9 mouse cellular contexts compared by ENCODE assay signal in the genomic region with DNA sequence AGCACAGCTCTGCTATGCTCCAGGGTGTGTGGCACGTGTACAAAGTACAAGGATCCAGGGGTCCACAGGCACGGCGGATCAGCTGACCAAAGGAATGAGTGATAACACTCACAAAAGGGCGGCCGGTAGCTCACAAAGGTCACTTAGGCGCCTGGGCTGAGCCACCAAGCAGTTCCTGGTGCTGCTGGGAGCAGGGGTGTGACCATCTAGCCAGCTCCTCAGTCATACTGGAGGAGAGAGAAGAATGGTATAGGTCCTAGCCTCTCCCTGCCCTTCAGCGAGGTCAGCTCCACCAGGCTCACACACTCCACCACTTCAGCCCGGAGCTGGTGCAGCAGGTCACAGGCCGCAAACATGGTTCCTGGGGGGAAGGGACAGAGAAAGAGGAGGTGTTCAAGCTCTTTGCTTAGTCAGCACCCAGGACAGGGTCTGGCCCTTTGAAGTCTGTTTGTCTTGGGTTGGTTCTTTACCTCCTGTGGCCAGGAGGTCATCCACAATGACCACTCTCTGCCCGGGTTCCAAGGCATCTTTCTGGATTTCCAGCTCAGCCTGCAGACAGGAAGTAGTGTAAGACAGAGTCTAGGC. TPM values are rescaled to one million over a fixed set of nuclear protein-coding genes. Genes with fewer than 3 reads are reported as not detected.
A peak's percentile ranks its signal among the peaks of the same experiment; 100 is the strongest.
DNase-seq lines count a peak whose midpoint lies in the region; ATAC-seq and TF ChIP-seq lines count a peak whose summit lies in the region.
"Had no signal": no experiment of that assay in that cellular context is flagged by ENCODE, and none has a peak within 500 bp of the region (broad histone marks: within the 10 kb centered on the region; RNA-seq: fewer than 3 reads in every experiment).

No protein-coding gene starts in this region.

- H3K4me3 ChIP-seq in forebrain, embryonic 12.5 days (replicated peaks) = no peak overlapping the region
- H3K4me3 ChIP-seq in forebrain, embryonic 16.5 days (replicated peaks; ENCODE audit: low read length) = no peak overlapping the region
- peak overlapping the region; percentile 76 to 91 (median 89) for H3K4me3 ChIP-seq in CH12.LX (replicated peaks in 1 of 3; ENCODE audit: low read depth in 2 of 3, low read length in 2 of 3, poor library complexity in 1 of 3)
- H3K4me3 ChIP-seq in hindbrain, embryonic 15.5 days = 0 out of 2 replicates have a peak overlapping the region, but pooled peaks have one; percentile 14
- peak overlapping the region; percentile 59 to 68; a peak in 3 of 4 replicates for H3K4me3 ChIP-seq in liver, embryonic 14.5 days (ENCODE audit: insufficient read depth in 1 of 2, low read depth in 2 of 2, low read length in 2 of 2)

- in situ Hi-C loops in CH12.LX (cut with MboI; ENCODE audit: low pct_ligation_motif_present, low pct_unique_long_range_greater_than_20kb, low sequenced_read_pairs) = no loop called here

- peaks cover 46% of the 10 kb centered on the region for H3K4me1 ChIP-seq in forebrain, embryonic 12.5 days
- H3K4me1 ChIP-seq in forebrain, embryonic 16.5 days (replicated peaks; ENCODE audit: control insufficient read depth, insufficient read depth, low read length) = peaks cover 19% of the 10 kb centered on the region
- H3K4me1 ChIP-seq in CH12.LX (ENCODE audit: control insufficient read depth in 1 of 2, insufficient read depth in 2 of 2) = peaks cover 13 to 44% of the 10 kb centered on the region in 2 experiments
- H3K4me1 ChIP-seq in hindbrain, embryonic 15.5 days (replicated peaks) = peaks cover 36% of the 10 kb centered on the region
- peaks cover 25 to 36% of the 10 kb centered on the region in 2 experiments for H3K4me1 ChIP-seq in liver, embryonic 14.5 days (replicated peaks; ENCODE audit: control insufficient read depth in 2 of 2, insufficient read depth in 2 of 2, low read length in 1 of 2)

- WGBS in forebrain, embryonic 12.5 days = 70% methylated on average over 10 of the region's 10 CpGs
- 68% methylated on average over 10 of the region's 10 CpGs for WGBS in forebrain, embryonic 16.5 days
- WGBS in hindbrain, embryonic 15.5 days = 54% methylated on average over 10 of the region's 10 CpGs
- WGBS in liver, embryonic 14.5 days (ENCODE audit: insufficient replicate concordance) = 24% methylated on average over 10 of the region's 10 CpGs

- H3K27ac ChIP-seq in forebrain, embryonic 12.5 days = no peak overlapping the region
- H3K27ac ChIP-seq in forebrain, embryonic 16.5 days (ENCODE audit: low read length) = no peak overlapping the region
- peak overlapping the region; percentile 29 for H3K27ac ChIP-seq in CH12.LX (ENCODE audit: insufficient read depth, low read depth)
- no peak overlapping the region for H3K27ac ChIP-seq in hindbrain, embryonic 15.5 days (replicated peaks)
- peak overlapping the region; percentile 63 for H3K27ac ChIP-seq in liver, embryonic 14.5 days

- peaks cover 52% of the 10 kb centered on the region for H3K36me3 ChIP-seq in forebrain, embryonic 12.5 days (replicated peaks)
- H3K36me3 ChIP-seq in forebrain, embryonic 16.5 days (ENCODE audit: control insufficient read depth, insufficient read depth) = no peaks in the 10 kb centered on the region
- peaks cover 39 to 74% of the 10 kb centered on the region in 2 experiments for H3K36me3 ChIP-seq in CH12.LX (replicated peaks in 1 of 2; ENCODE audit: control insufficient read depth in 1 of 2, insufficient read depth in 1 of 2, low read length in 1 of 2)
- H3K36me3 ChIP-seq in hindbrain, embryonic 15.5 days = 0 out of 2 replicates have a peak, but pooled peaks cover 6% of the 10 kb centered on the region
- peaks cover 40% of the 10 kb centered on the region for H3K36me3 ChIP-seq in liver, embryonic 14.5 days (replicated peaks; ENCODE audit: control insufficient read depth, insufficient read depth, low read depth)

- dilution Hi-C loops in CH12.LX (cut with MboI; ENCODE audit: extremely low pct_ligation_motif_present, extremely low pct_unique_long_range_greater_than_20kb, low sequenced_read_pairs) = no loop called here

- no peak; the same call in 1 of the 2 replicates for TF ChIP-seq POLR2A in CH12.LX (IDR thresholded peaks at IDR 0.05; ENCODE audit: low read depth, low read length)

- TF ChIP-seq CTCF in CH12.LX (conservative IDR thresholded peaks at IDR 0.05 in 1 of 2, IDR thresholded peaks at IDR 0.05 in 1 of 2; ENCODE audit: low read depth in 2 of 2, low read length in 2 of 2) = no peak
- no peak for TF ChIP-seq CTCF in liver, embryonic 14.5 days (IDR thresholded peaks at IDR 0.05; ENCODE audit: low read depth)

- no peak for ATAC-seq in forebrain, embryonic 12.5 days (ENCODE audit: low FRiP score)
- ATAC-seq in forebrain, embryonic 16.5 days = no peak
- no peak for ATAC-seq in hindbrain, embryonic 15.5 days (ENCODE audit: low FRiP score, low read depth)
- peak; percentile 17 for ATAC-seq in liver, embryonic 14.5 days (ENCODE audit: insufficient read depth)

- no peak for TF ChIP-seq EP300 in CH12.LX (IDR thresholded peaks at IDR 0.05; ENCODE audit: low read length)
- TF ChIP-seq EP300 in liver, embryonic 14.5 days (IDR thresholded peaks at IDR 0.05; ENCODE audit: low read depth) = no peak

- no peak for TF ChIP-seq RAD21 in CH12.LX (IDR thresholded peaks at IDR 0.05; ENCODE audit: low read depth, low read length)

- H3K4me2 ChIP-seq in forebrain, embryonic 12.5 days = peak overlapping the region; percentile 69
- no peak overlapping the region for H3K4me2 ChIP-seq in forebrain, embryonic 16.5 days (ENCODE audit: low read length)
- H3K4me2 ChIP-seq in CH12.LX (ENCODE audit: insufficient read depth, low read depth, poor library complexity, severe bottlenecking) = peak overlapping the region; percentile 55
- peak overlapping the region; percentile 76 for H3K4me2 ChIP-seq in hindbrain, embryonic 15.5 days
- H3K4me2 ChIP-seq in liver, embryonic 14.5 days (ENCODE audit: low read depth) = peak overlapping the region; percentile 82

- no peaks in the 10 kb centered on the region for H3K9me3 ChIP-seq in forebrain, embryonic 12.5 days
- no peaks in the 10 kb centered on the region for H3K9me3 ChIP-seq in forebrain, embryonic 16.5 days (ENCODE audit: control insufficient read depth, low read length)
- no peaks in the 10 kb centered on the region for H3K9me3 ChIP-seq in CH12.LX (replicated peaks; ENCODE audit: low read length)
- no peaks in the 10 kb centered on the region for H3K9me3 ChIP-seq in hindbrain, embryonic 15.5 days
- H3K9me3 ChIP-seq in liver, embryonic 14.5 days (ENCODE audit: control insufficient read depth, low read length) = no peaks in the 10 kb centered on the region

- DNase-seq in CH12.LX (ENCODE audit: extremely low read depth) = no peak
- no peak for DNase-seq in liver, embryonic 14.5 days (ENCODE audit: low read depth in 3 of 3, low spot score in 3 of 3)
- DNase-seq in ovary, postnatal 36 days (ENCODE audit: low spot score) = no peak
- no peak for DNase-seq in ovary, postnatal 10 days (ENCODE audit: low spot score)
- DNase-seq in Muller cell, postnatal 12 days (ENCODE audit: inconsistent ontology term) = no peak
- DNase-seq: cerebellum, adult 8-10 months had no signal

- peaks cover 18% of the 10 kb centered on the region for H3K79me2 ChIP-seq in CH12.LX (replicated peaks; ENCODE audit: control insufficient read depth, extremely low read depth, insufficient read depth, poor library complexity, severe bottlenecking)

- H3K27me3 ChIP-seq in forebrain, embryonic 12.5 days = no peaks in the 10 kb centered on the region
- no peaks in the 10 kb centered on the region for H3K27me3 ChIP-seq in forebrain, embryonic 16.5 days (replicated peaks; ENCODE audit: control insufficient read depth, insufficient read depth, low read length)
- H3K27me3 ChIP-seq in CH12.LX (replicated peaks) = no peaks in the 10 kb centered on the region
- no peaks in the 10 kb centered on the region for H3K27me3 ChIP-seq in hindbrain, embryonic 15.5 days
- no peaks in the 10 kb centered on the region for H3K27me3 ChIP-seq in liver, embryonic 14.5 days (ENCODE audit: control insufficient read depth, insufficient read depth, low read length)

- H3K9ac ChIP-seq in forebrain, embryonic 12.5 days = no peak overlapping the region
- no peak overlapping the region for H3K9ac ChIP-seq in forebrain, embryonic 16.5 days (replicated peaks; ENCODE audit: low read depth, low read length)
- H3K9ac ChIP-seq in CH12.LX (ENCODE audit: insufficient read depth, low read depth) = no peak overlapping the region
- H3K9ac ChIP-seq in hindbrain, embryonic 15.5 days = no peak overlapping the region
- no peak overlapping the region; the same call in 1 of the 2 replicates for H3K9ac ChIP-seq in liver, embryonic 14.5 days (replicated peaks)

RNA-seq across cellular contexts. Expression of a gene that starts 1.9 kb away (rescaled TPM):
- 170 and 188 TPM in 2 replicates for polyA plus RNA-seq in forebrain, embryonic 12.5 days (2016; fragmentation: Nextera tagmentation; extraction: Ambion mirVana)
- 184 and 204 TPM in 2 replicates for polyA plus RNA-seq in forebrain, embryonic 16.5 days (2015; fragmentation: Nextera tagmentation; extraction: Ambion mirVana)
- total RNA-seq in CH12.LX (2012; rRNA removed) = 524 and 653 TPM in 2 replicates
- total RNA-seq in CH12.LX (2014; rRNA removed) = 453 and 516 TPM in 2 replicates
- polyA plus RNA-seq in CH12.LX (2012; ENCODE audit: insufficient read length, low read depth) = 543 and 561 TPM in 2 replicates
- polyA plus RNA-seq in hindbrain, embryonic 15.5 days (2015; fragmentation: Nextera tagmentation; extraction: Ambion mirVana) = 170 and 179 TPM in 2 replicates
- polyA plus RNA-seq in liver, embryonic 14.5 days (2012; rRNA removed) = 87.5 and 101 TPM in 2 replicates
- polyA plus RNA-seq in liver, embryonic 14.5 days (2014; fragmentation: Nextera tagmentation; extraction: Ambion mirVana) = 197 TPM in 2 replicates

RNA-seq across cellular contexts. Expression of a gene that starts 6.9 kb away (rescaled TPM):
- 43.7 and 46.0 TPM in 2 replicates for polyA plus RNA-seq in forebrain, embryonic 12.5 days (2016; fragmentation: Nextera tagmentation; extraction: Ambion mirVana)
- polyA plus RNA-seq in forebrain, embryonic 16.5 days (2015; fragmentation: Nextera tagmentation; extraction: Ambion mirVana) = 12.0 and 13.9 TPM in 2 replicates
- total RNA-seq in CH12.LX (2012; rRNA removed) = 50.0 and 53.7 TPM in 2 replicates
- 46.0 and 54.2 TPM in 2 replicates for total RNA-seq in CH12.LX (2014; rRNA removed)
- polyA plus RNA-seq in CH12.LX (2012; ENCODE audit: insufficient read length, low read depth) = 57.6 and 67.3 TPM in 2 replicates
- 10.6 and 11.5 TPM in 2 replicates for polyA plus RNA-seq in hindbrain, embryonic 15.5 days (2015; fragmentation: Nextera tagmentation; extraction: Ambion mirVana)
- polyA plus RNA-seq in liver, embryonic 14.5 days (2012; rRNA removed) = 62.3 and 65.3 TPM in 2 replicates
- polyA plus RNA-seq in liver, embryonic 14.5 days (2014; fragmentation: Nextera tagmentation; extraction: Ambion mirVana) = 41.9 and 48.8 TPM in 2 replicates

RNA-seq across cellular contexts. Expression of a gene that starts 23.6 kb away (rescaled TPM):
- polyA plus RNA-seq in forebrain, embryonic 12.5 days (2016; fragmentation: Nextera tagmentation; extraction: Ambion mirVana) = 4.7 and 4.9 TPM in 2 replicates
- 1.9 and 3.4 TPM in 2 replicates for polyA plus RNA-seq in forebrain, embryonic 16.5 days (2015; fragmentation: Nextera tagmentation; extraction: Ambion mirVana)
- total RNA-seq in CH12.LX (2012; rRNA removed) (52.1 and 59.7 TPM in 2 replicates), CH12.LX (2014; rRNA removed) (15.1 and 21.1 TPM in 2 replicates)
- polyA plus RNA-seq in CH12.LX (2012; ENCODE audit: insufficient read length, low read depth) = 26.5 and 41.6 TPM in 2 replicates
- polyA plus RNA-seq in hindbrain, embryonic 15.5 days (2015; fragmentation: Nextera tagmentation; extraction: Ambion mirVana) = 2.2 and 2.8 TPM in 2 replicates
- 49.5 and 60.9 TPM in 2 replicates for polyA plus RNA-seq in liver, embryonic 14.5 days (2012; rRNA removed)
- polyA plus RNA-seq in liver, embryonic 14.5 days (2014; fragmentation: Nextera tagmentation; extraction: Ambion mirVana) = 12.6 and 15.4 TPM in 2 replicates

RNA-seq across cellular contexts. Expression of a gene that starts 36.5 kb away (rescaled TPM):
- polyA plus RNA-seq in forebrain, embryonic 12.5 days (2016; fragmentation: Nextera tagmentation; extraction: Ambion mirVana) = 4.2 and 5.0 TPM in 2 replicates
- 3.8 and 4.6 TPM in 2 replicates for polyA plus RNA-seq in forebrain, embryonic 16.5 days (2015; fragmentation: Nextera tagmentation; extraction: Ambion mirVana)
- total RNA-seq in CH12.LX (2012; rRNA removed) = 19.8 and 25.6 TPM in 2 replicates
- total RNA-seq in CH12.LX (2014; rRNA removed) = 13.2 and 16.4 TPM in 2 replicates
- 23.5 and 25.6 TPM in 2 replicates for polyA plus RNA-seq in CH12.LX (2012; ENCODE audit: insufficient read length, low read depth)
- 6.8 and 8.1 TPM in 2 replicates for polyA plus RNA-seq in hindbrain, embryonic 15.5 days (2015; fragmentation: Nextera tagmentation; extraction: Ambion mirVana)
- 4.3 and 4.6 TPM in 2 replicates for polyA plus RNA-seq in liver, embryonic 14.5 days (2012; rRNA removed)
- 3.8 and 4.7 TPM in 2 replicates for polyA plus RNA-seq in liver, embryonic 14.5 days (2014; fragmentation: Nextera tagmentation; extraction: Ambion mirVana)

RNA-seq across cellular contexts. Expression of a gene that starts 36.7 kb away (rescaled TPM):
- polyA plus RNA-seq in forebrain, embryonic 12.5 days (2016; fragmentation: Nextera tagmentation; extraction: Ambion mirVana) = 42.2 and 44.2 TPM in 2 replicates
- 72.0 and 92.6 TPM in 2 replicates for polyA plus RNA-seq in forebrain, embryonic 16.5 days (2015; fragmentation: Nextera tagmentation; extraction: Ambion mirVana)
- total RNA-seq in CH12.LX (2012; rRNA removed) (64.2 and 67.0 TPM in 2 replicates), CH12.LX (2014; rRNA removed) (10.1 and 15.7 TPM in 2 replicates)
- polyA plus RNA-seq in CH12.LX (2012; ENCODE audit: insufficient read length, low read depth) = 36.0 and 38.8 TPM in 2 replicates
- polyA plus RNA-seq in hindbrain, embryonic 15.5 days (2015; fragmentation: Nextera tagmentation; extraction: Ambion mirVana) = 109 and 112 TPM in 2 replicates
- polyA plus RNA-seq in liver, embryonic 14.5 days (2012; rRNA removed) = 15.5 and 27.9 TPM in 2 replicates
- polyA plus RNA-seq in liver, embryonic 14.5 days (2014; fragmentation: Nextera tagmentation; extraction: Ambion mirVana) = 32.5 and 35.4 TPM in 2 replicates

Comparison
In these comparisons a context has a peak if more than half of its experiments do, and no peak if none do; other contexts are left out.
1. H3K27ac ChIP-seq: peak in CH12.LX (single experiment) and liver, embryonic 14.5 days (single experiment); none in forebrain, embryonic 12.5 days (single experiment), forebrain, embryonic 16.5 days (single experiment) and hindbrain, embryonic 15.5 days (single experiment).
2. H3K4me3 ChIP-seq: peak in CH12.LX (3 of 3), hindbrain, embryonic 15.5 days (single experiment) and liver, embryonic 14.5 days (2 of 2); none in forebrain, embryonic 12.5 days (single experiment) and forebrain, embryonic 16.5 days (single experiment).